Mouse (Mus musculus) forebrain, embryonic 16.5 days (tissue): Measurements from ENCODE around the gene Ttc16. TPM values are rescaled to one million over a fixed set of nuclear protein-coding genes. Genes with fewer than 3 reads are reported as not detected.

Experiments used
- ATAC-seq: fragments of 200-750 bp; cut with Nextera tagmentation; 2 replicates; pipeline ENCODE4 v1.8.0; 2017; ENCODE audit warnings: mild to moderate bottlenecking, moderate library complexity
- H3K27ac ChIP-seq: fragments of 300-500 bp; sonication (generic); 2 replicates; pipeline ENCODE4 v1.5.1; 2014; ENCODE audit warnings: low read length, control low read depth
- H3K27me3 ChIP-seq: fragments of 300-500 bp; sonication (generic); replicated peaks from 2 replicates; pipeline ENCODE4 v1.6.1; 2014; ENCODE audit warnings: low read length; ENCODE audit not compliant: control insufficient read depth, insufficient read depth
- H3K36me3 ChIP-seq: fragments of 300-500 bp; sonication (generic); 2 replicates; pipeline ENCODE4 v1.6.1; 2014; ENCODE audit not compliant: control insufficient read depth, insufficient read depth
- H3K4me1 ChIP-seq: fragments of 300-500 bp; sonication (generic); replicated peaks from 2 replicates; pipeline ENCODE4 v1.6.1; 2014; ENCODE audit warnings: low read length; ENCODE audit not compliant: control insufficient read depth, insufficient read depth
- H3K4me2 ChIP-seq: fragments of 300-500 bp; sonication (generic); 2 replicates; pipeline ENCODE4 v1.6.1; 2014; ENCODE audit warnings: mild to moderate bottlenecking, low read length, control low read depth
- H3K4me3 ChIP-seq: fragments of 300-500 bp; sonication (generic); replicated peaks from 2 replicates; pipeline ENCODE4 v1.5.1; 2014; ENCODE audit warnings: mild to moderate bottlenecking, low read length, control low read depth
- H3K9ac ChIP-seq: fragments of 300-500 bp; sonication (generic); replicated peaks from 2 replicates; pipeline ENCODE4 v1.6.1; 2014; ENCODE audit warnings: low read depth, low read length, control low read depth
- H3K9me3 ChIP-seq: fragments of 300-500 bp; sonication (generic); 2 replicates; pipeline ENCODE4 v1.6.1; 2016; ENCODE audit warnings: low read length; ENCODE audit not compliant: control insufficient read depth
- WGBS: fragments of 180-500 bp; shearing (Covaris S2); extraction: QIAGEN DNeasy Blood & Tissue Kit; methylation state at CpG from one replicate; pipeline ENCODE4 v1.1.7; 2014; 5-methylcytosine and 5-hydroxymethylcytosine counted together
- polyA plus RNA-seq: library from polyadenylated mRNA; unstranded; fragments of >200 nt; fragmentation: Nextera tagmentation; extraction: Ambion mirVana; gene quantifications from 2 replicates; pipeline ENCODE4 v1.2.1, GENCODE M21; 2015

The Ttc16 gene
- polyA plus RNA-seq, 1 experiment from 2014 or later: 0.62 TPM

- peak; percentile 88 for ATAC-seq
- Histone ChIP-seq H3K4me2 (no peak overlapping the region), H3K9me3 (no peaks in the 10 kb centered on the region), H3K27me3 (no peaks in the 10 kb centered on the region), H3K4me3 (no peak overlapping the region), H3K4me1 (peaks cover 12% of the 10 kb centered on the region), H3K36me3 (peaks cover 19% of the 10 kb centered on the region), H3K9ac (no peak overlapping the region), H3K27ac (peak overlapping the region; percentile 87)
- WGBS: 49% methylated on average over 17 of the region's 17 CpGs
Observed at GRCm38 (mm10) chr2:32816946-32817581, 41.6 kb upstream of the Ttc16 start.

- H3K9ac ChIP-seq: no peak overlapping the region
- peak; percentile 66; the same call in 1 of the 2 replicates for ATAC-seq
- H3K9me3 ChIP-seq: no peaks in the 10 kb centered on the region
- H3K4me1 ChIP-seq: peaks cover 12% of the 10 kb centered on the region
- no peak overlapping the region for H3K4me2 ChIP-seq
- peaks cover 19% of the 10 kb centered on the region for H3K36me3 ChIP-seq
- H3K27me3 ChIP-seq: no peaks in the 10 kb centered on the region
- 60% methylated on average over 2 of the region's 2 CpGs for WGBS
- H3K27ac ChIP-seq: peak overlapping the region; percentile 87
- H3K4me3 ChIP-seq: no peak overlapping the region
Observed at GRCm38 (mm10) chr2:32816497-32816896, 41.1 kb upstream of the Ttc16 start.

- no peaks in the 10 kb centered on the region for H3K9me3 ChIP-seq
- H3K9ac ChIP-seq: no peak overlapping the region
- no peaks in the 10 kb centered on the region for H3K27me3 ChIP-seq
- WGBS: 87% methylated on average over 8 of the region's 8 CpGs
- no peak overlapping the region for H3K4me3 ChIP-seq
- no peak overlapping the region for H3K4me2 ChIP-seq
- no peak overlapping the region for H3K27ac ChIP-seq
- peaks cover 18% of the 10 kb centered on the region for H3K36me3 ChIP-seq
- peaks cover 4% of the 10 kb centered on the region for H3K4me1 ChIP-seq
- no peak for ATAC-seq
Observed at GRCm38 (mm10) chr2:32811959-32812358, 36.5 kb upstream of the Ttc16 start.

- H3K27me3 ChIP-seq: no peaks in the 10 kb centered on the region
- no peak overlapping the region for H3K27ac ChIP-seq
- H3K4me2 ChIP-seq: no peak overlapping the region
- H3K9ac ChIP-seq: no peak overlapping the region
- H3K36me3 ChIP-seq: peaks cover 22% of the 10 kb centered on the region
- WGBS: 96% methylated on average over 14 of the region's 14 CpGs
- no peak for ATAC-seq
- H3K9me3 ChIP-seq: no peaks in the 10 kb centered on the region
- no peaks in the 10 kb centered on the region for H3K4me1 ChIP-seq
- no peak overlapping the region for H3K4me3 ChIP-seq
Observed at GRCm38 (mm10) chr2:32808816-32809566, 33.6 kb upstream of the Ttc16 start.

GRCm38 (mm10) chr2:32798251-32798962, 23.0 kb upstream of the Ttc16 start:
- H3K27ac ChIP-seq: no peak overlapping the region
- no peak overlapping the region for H3K4me2 ChIP-seq
- 82% methylated on average over 10 of the region's 10 CpGs for WGBS
- H3K4me1 ChIP-seq: no peaks in the 10 kb centered on the region
- peaks cover 29% of the 10 kb centered on the region for H3K36me3 ChIP-seq
- ATAC-seq: no peak
- H3K9ac ChIP-seq: no peak overlapping the region
- H3K9me3 ChIP-seq: no peaks in the 10 kb centered on the region
- no peak overlapping the region for H3K4me3 ChIP-seq
- H3K27me3 ChIP-seq: no peaks in the 10 kb centered on the region

GRCm38 (mm10) chr2:32795748-32796418, 20.4 kb upstream of the Ttc16 start:
- no peak overlapping the region for H3K9ac ChIP-seq
- no peaks in the 10 kb centered on the region for H3K9me3 ChIP-seq
- H3K4me2 ChIP-seq: no peak overlapping the region
- H3K4me3 ChIP-seq: no peak overlapping the region
- WGBS: 83% methylated on average over 13 of the region's 13 CpGs
- H3K27ac ChIP-seq: no peak overlapping the region
- ATAC-seq: no peak
- peaks cover 24% of the 10 kb centered on the region for H3K36me3 ChIP-seq
- H3K27me3 ChIP-seq: no peaks in the 10 kb centered on the region
- no peaks in the 10 kb centered on the region for H3K4me1 ChIP-seq

- 63% methylated on average over 6 of the region's 6 CpGs for WGBS
- no peak for ATAC-seq
- Histone ChIP-seq H3K36me3 (peaks cover 6% of the 10 kb centered on the region; the same call in 1 of the 2 replicates), H3K4me3 (no peak overlapping the region), H3K9ac (no peak overlapping the region), H3K27me3 (no peaks in the 10 kb centered on the region), H3K9me3 (no peaks in the 10 kb centered on the region), H3K4me1 (no peaks in the 10 kb centered on the region), H3K4me2 (no peak overlapping the region), H3K27ac (no peak overlapping the region)
Observed at GRCm38 (mm10) chr2:32791297-32791696, 15.9 kb upstream of the Ttc16 start.

GRCm38 (mm10) chr2:32788581-32788980, 13.1 kb upstream of the Ttc16 start:
- H3K27ac ChIP-seq: no peak overlapping the region
- no peak overlapping the region for H3K4me3 ChIP-seq
- peaks cover 2% of the 10 kb centered on the region; the same call in 1 of the 2 replicates for H3K36me3 ChIP-seq
- no peak for ATAC-seq
- H3K9ac ChIP-seq: no peak overlapping the region
- 79% methylated on average over 2 of the region's 2 CpGs for whole genome bisulfite sequencing
- H3K27me3 ChIP-seq: no peaks in the 10 kb centered on the region
- no peak overlapping the region for H3K4me2 ChIP-seq
- H3K9me3 ChIP-seq: no peaks in the 10 kb centered on the region
- H3K4me1 ChIP-seq: no peaks in the 10 kb centered on the region

GRCm38 (mm10) chr2:32787176-32787575, 11.7 kb upstream of the Ttc16 start:
- no peak overlapping the region for H3K4me3 ChIP-seq
- no peaks in the 10 kb centered on the region for H3K9me3 ChIP-seq
- no peak for ATAC-seq
- H3K27ac ChIP-seq: no peak overlapping the region
- no peak overlapping the region for H3K9ac ChIP-seq
- H3K36me3 ChIP-seq: peaks cover 2% of the 10 kb centered on the region; the same call in 1 of the 2 replicates
- no peak overlapping the region for H3K4me2 ChIP-seq
- WGBS: 72% methylated on average over 6 of the region's 6 CpGs
- no peaks in the 10 kb centered on the region for H3K27me3 ChIP-seq
- H3K4me1 ChIP-seq: no peaks in the 10 kb centered on the region
